Mouse (Mus musculus) adrenal gland, adult 2 months (tissue): ENCODE measurements around the gene Plscr4. TPM values are rescaled to one million over a fixed set of nuclear protein-coding genes. Genes with fewer than 3 reads are reported as not detected.

ENCODE experiments used
- DNase-seq: peaks from one replicate; pipeline ENCODE4 v3.0.0; 2021
- long read RNA-seq: library from polyadenylated mRNA; stranded (forward); transcript quantifications from one replicate; pipeline ENCODE4 v2.0.0, GENCODE M21; 2021
- polyA plus RNA-seq: library from polyadenylated mRNA; depleted of rRNA; stranded (reverse); fragments of >200 nt; gene quantifications from 2 replicates; pipeline ENCODE4 v1.2.3, GENCODE M21; 2012; rRNA removed
- total RNA-seq, 2 experiments: library from RNA; stranded (reverse); gene quantifications; 2 replicates each; pipeline ENCODE4 v1.2.3; 2021

Gene Plscr4
- total RNA-seq, result 10 to 100 TPM; 13.2 to 15.5 TPM
- 19.1 and 24.3 TPM in 2 replicates for polyA plus RNA-seq
- long read RNA-seq, transcript Plscr4-201 (9 exons, 3,204 nt), result major isoform, 11 of 18 reads
- long read RNA-seq, partial matches to known transcripts, result 4 of 18 reads
- long read RNA-seq, other reads (novel, unspliced or antisense), result 3 of 18 reads

DNA sequence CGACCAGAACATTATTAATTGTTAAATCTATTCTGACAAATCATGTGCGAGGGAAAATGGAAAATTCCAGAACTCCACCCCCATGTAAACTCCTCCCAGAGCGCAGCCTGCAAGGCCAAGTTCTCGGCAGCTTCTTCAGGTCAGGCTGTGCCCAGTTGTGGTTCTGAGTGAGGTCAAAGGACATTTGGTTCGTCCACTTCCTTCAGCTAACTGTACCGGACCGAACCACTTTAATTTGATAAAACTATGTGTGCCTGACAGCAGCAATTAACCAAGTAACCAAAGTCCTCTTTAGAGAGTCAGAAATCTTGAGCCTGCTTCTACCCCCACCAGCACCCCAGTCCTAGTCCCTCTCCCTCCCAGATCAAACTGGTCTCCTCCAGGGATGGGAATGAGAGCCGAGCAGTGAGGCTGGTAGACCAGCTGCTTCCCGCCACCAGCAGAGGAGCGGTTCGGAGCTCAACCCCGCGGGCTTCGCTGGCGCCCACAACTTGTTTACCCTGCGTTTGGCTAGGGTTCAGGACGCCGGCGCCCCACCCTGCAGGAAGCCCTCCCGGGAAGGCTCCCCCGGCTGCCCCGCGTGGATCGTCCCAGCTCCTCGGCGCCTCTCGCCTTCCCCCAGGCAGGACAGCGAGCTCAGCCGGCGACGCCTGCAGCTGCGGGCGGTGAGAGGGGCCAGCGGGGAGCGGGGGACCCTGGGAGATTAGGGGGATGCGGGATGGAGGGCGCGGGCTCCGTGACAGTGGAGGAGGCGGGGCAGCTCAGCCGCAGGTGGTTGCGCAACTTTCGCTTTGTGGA lies at the start of gene Plscr4:
Gene Plscr4 (plus strand): TSS at position 113 of the 798 bp plus-strand sequence.
- peak; percentile 87 for DNase-seq

- DNase-seq, result no peak
These were observed 46.9 kb upstream of the Plscr4 start for GRCm38 (mm10) chr9:92410225-92410624.

GRCm38 (mm10) chr9:92412045-92412444 lies 45.1 kb upstream of the Plscr4 start:
- no peak for DNase-seq

DNA sequence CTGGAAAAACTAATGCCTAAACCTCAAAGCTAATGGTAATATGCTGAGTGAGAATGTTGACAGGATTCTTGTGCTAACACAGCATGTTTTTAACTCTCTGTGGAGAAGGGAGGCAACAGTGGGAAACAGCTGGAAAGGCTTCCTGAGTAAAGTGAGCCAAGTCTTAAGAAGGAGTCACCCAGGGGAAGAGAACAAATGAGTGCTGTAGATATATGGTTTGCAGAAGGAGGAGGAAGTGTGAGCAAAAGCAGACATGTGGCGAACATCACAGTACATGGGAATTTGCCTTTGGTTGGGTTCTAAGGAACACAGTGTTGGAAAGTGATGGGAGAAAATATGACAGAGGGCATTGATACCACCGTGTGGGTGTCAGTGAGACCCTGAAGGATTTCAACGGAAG lies 43.5 kb upstream of the Plscr4 start:
- no peak for DNase-seq

DNA sequence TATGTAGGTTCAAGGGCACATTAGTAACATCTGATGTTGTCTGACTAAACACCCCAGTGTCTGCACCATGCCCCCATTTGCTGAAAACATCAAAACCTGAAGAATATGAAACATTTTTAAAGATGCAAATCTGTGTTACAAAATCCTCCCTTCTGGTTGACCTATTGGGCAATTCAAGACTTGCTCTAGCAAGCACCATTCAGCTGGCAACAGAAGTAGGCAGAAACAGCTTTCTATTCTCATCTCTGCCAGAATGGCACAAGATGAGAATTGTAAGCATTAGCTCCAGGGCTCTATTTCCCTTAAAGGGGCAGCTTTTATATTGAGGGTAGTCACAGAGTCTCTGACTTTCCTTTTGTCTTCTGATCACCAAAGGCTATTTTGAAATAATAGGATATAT lies 19.4 kb upstream of the Plscr4 start:
- DNase-seq, result peak; percentile 12

DNA sequence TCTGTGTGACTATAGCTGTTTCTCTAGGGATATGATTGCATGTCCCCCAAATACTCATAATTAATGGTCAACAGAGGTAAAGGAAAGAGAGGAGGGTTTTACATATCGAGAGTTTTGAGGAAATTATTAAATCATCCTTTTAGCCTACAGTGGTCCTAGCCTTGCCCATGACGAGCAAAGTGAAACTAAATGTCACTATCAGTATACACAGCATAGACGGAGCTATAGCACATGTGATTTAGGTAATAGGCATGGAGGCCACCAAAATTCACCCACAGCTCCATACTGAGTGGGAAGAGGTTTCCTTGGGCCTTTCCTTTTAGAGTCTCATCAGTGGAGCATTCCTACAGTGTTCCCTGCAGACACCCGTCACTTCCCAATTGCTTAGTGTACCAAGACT lies 15.7 kb upstream of the Plscr4 start:
- no peak for DNase-seq

GRCm38 (mm10) chr9:92444536-92444935 lies 12.6 kb upstream of the Plscr4 start:
- no peak for DNase-seq

- DNase-seq, result peak; percentile 2
These were observed 568 bp upstream of the Plscr4 start for GRCm38 (mm10) chr9:92456605-92457004.

DNA sequence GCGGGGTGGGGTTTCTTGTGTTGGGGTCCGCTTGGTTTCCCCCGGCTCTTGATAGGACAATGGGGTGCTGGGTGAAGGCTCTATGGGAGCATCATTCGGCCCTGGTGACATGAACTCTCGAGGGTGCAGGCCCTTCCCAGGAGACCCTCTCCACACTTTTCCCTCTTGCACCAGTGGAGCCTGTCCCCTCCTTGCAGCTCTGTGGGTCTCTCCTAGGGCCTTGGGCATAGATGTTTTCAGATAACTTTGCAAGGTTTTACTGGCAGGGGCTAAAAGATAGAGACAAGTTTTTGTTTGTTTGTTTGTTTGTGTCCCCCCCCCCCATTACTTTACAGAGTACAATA lies 858 bp downstream of the Plscr4 start:
- no peak for DNase-seq

- no peak for DNase-seq
These were observed 1.2 kb downstream of the Plscr4 start for GRCm38 (mm10) chr9:92458418-92458817.

DNA sequence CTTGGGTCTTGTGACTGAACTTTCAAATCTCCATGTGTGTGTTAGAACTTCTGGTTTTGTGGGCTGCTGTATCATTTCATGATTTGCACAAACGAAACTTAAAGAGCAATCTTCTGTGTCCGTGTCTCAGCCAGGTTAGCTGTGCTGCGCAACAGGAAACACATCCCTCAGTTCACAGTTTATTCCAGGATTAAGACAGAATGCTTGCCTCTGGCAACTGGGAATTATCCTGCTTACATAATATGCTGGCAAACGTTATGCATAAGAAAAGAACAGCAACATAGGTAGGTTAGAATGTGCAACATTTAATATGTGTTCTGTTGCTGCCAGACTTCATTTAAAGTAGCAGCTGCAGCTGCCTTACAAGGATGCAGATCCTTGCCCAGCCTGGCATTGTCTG lies 10.6 kb downstream of the Plscr4 start:
- DNase-seq, result no peak

GRCm38 (mm10) chr9:92472256-92472855 lies 15.2 kb downstream of the Plscr4 start:
- DNase-seq, result no peak

- DNase-seq, result no peak
These were observed 16.0 kb downstream of the Plscr4 start for GRCm38 (mm10) chr9:92473178-92473577.

- no peak for DNase-seq
These were observed 17.1 kb downstream of the Plscr4 start for GRCm38 (mm10) chr9:92474244-92474643.

GRCm38 (mm10) chr9:92481663-92482062 lies 24.5 kb downstream of the Plscr4 start:
- no peak for DNase-seq

- DNase-seq, result no peak
These were observed 25.4 kb downstream of the Plscr4 start for GRCm38 (mm10) chr9:92482551-92482950.

DNA sequence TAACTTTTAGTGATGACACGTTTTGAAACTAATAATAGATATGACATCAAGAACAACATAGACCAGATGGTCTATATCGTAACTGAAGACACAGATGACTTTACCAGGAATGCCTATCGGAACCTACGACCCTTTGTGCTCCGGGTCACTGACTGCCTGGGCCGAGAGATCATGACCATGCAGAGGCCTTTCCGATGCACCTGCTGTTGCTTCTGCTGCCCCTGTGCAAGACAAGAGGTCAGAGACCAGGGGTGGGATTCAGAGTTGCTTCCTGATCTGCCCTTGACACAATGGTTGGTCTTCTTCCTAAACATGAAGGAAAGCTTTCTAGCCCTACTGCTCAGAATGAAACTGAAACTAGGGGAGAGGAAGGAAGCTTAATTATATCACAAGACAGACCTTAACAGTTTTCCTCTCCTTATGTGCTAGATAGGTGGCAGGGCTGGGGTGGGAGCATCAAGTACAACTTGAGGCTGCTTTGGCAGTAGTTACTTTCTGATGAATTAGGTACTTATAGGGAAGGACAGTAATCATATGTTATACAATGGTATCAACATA lies 27.6 kb downstream of the Plscr4 start:
- DNase-seq, result no peak

GRCm38 (mm10) chr9:92489857-92490256 lies 32.7 kb downstream of the Plscr4 start:
- no peak for DNase-seq

DNA sequence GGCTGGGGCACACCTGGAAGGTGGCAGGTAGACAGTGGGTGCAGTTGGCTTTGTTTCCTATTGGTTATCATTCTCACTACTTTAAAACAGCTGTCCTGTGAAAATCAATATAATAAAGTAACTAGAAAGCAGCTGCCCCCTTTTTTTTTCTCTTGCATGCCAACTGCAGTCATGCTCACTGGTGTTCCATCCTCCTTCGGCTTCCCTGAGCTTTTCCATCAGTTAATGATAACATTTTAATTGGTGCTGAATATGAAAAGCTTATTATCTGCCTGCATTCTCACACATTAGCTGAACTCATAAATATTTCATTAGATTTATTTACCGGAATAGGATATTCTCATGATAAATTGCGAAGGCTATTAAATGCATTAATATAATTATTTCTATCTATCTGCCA lies 33.1 kb downstream of the Plscr4 start:
- DNase-seq, result no peak

- DNase-seq, result no peak
These were observed 34.1 kb downstream of the Plscr4 start for GRCm38 (mm10) chr9:92491274-92491673.

GRCm38 (mm10) chr9:92499710-92500410 lies 42.7 kb downstream of the Plscr4 start:
- peak; percentile 86 for DNase-seq

GRCm38 (mm10) chr9:92504256-92504655 lies 47.1 kb downstream of the Plscr4 start:
- no peak for DNase-seq

DNA sequence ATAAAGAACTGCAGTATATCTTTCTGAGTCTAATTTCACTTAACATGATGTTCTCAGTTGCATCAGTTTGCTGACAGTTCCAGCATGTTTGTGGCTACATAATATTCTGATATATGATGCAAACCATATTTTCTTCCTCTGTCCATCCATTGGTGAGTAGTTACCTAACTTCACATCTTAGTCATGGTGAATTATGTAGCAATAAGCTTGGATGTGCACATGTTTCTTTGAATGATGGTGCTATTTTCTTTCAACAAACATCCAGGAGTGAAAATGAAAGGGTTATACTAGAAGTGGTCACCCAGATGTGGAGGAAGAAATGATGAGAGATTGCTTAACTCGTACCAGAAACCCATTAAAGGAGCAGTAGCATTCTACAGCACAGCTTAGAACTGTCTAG lies 47.7 kb downstream of the Plscr4 start:
- no peak for DNase-seq
